In genomic region chr14:21813216-21813615, GRCm38 (mm10) we compare ENCODE assay signal across 12 mouse cellular contexts. TPM values are rescaled to one million over a fixed set of nuclear protein-coding genes. Genes with fewer than 3 reads are reported as not detected.
A peak's percentile ranks its signal among the peaks of the same experiment; 100 is the strongest.
DNase-seq lines count a peak whose midpoint lies in the region; ATAC-seq lines count a peak whose summit lies in the region.
"Had no signal": no experiment of that assay in that cellular context is flagged by ENCODE, and none has a peak within 500 bp of the region (broad histone marks: within the 10 kb centered on the region; RNA-seq: fewer than 3 reads in every experiment).

No protein-coding gene starts in this region.

- 32% methylated on average over 4 of the region's 4 CpGs for WGBS in heart, embryonic 13.5 days
- WGBS in kidney, embryonic 14.5 days: 71% methylated on average over 4 of the region's 4 CpGs

- peaks cover 35% of the 10 kb centered on the region for H3K4me1 ChIP-seq in heart, embryonic 13.5 days
- no peaks in the 10 kb centered on the region for H3K4me1 ChIP-seq in kidney, embryonic 14.5 days (ENCODE audit: control insufficient read depth, insufficient read depth, low read length)

- no peak overlapping the region for H3K4me3 ChIP-seq in heart, embryonic 13.5 days
- no peak overlapping the region for H3K4me3 ChIP-seq in kidney, embryonic 14.5 days (ENCODE audit: low read length)
- H3K4me3 ChIP-seq: embryonic facial prominence, embryonic 10.5 days; myocyte had no signal

- H3K36me3 ChIP-seq in heart, embryonic 13.5 days: no peaks in the 10 kb centered on the region
- H3K36me3 ChIP-seq in kidney, embryonic 14.5 days (ENCODE audit: control insufficient read depth, insufficient read depth, low read length): no peaks in the 10 kb centered on the region
- H3K36me3 ChIP-seq: embryonic facial prominence, embryonic 10.5 days had no signal

- ATAC-seq in heart, embryonic 13.5 days (ENCODE audit: extremely low read depth, insufficient number of reproducible peaks, low FRiP score, low TSS enrichment): no peak
- ATAC-seq in megakaryocyte progenitor cell, adult 5-6 weeks (replicated peaks; ENCODE audit: poor library complexity): peak; percentile 51
- ATAC-seq in kidney, embryonic 14.5 days (ENCODE audit: low FRiP score, low TSS enrichment): no peak
- ATAC-seq: hindbrain, embryonic 16.5 days had no signal

- no peak for DNase-seq in heart, postnatal 36 days
- peak; percentile 6 for DNase-seq in T-cell, adult 2 months (ENCODE audit: low spot score)
- peak; percentile 19 for DNase-seq in liver
- no peak for DNase-seq in B cell, adult 2 months
- no peak for DNase-seq in layer of hippocampus, adult 8-10 months (ENCODE audit: low spot score in 2 of 2)

- intact Hi-C loops in heart, postnatal 36 days (cut with DNase I): no loop called here

- H3K9ac ChIP-seq in heart, embryonic 13.5 days: no peak overlapping the region
- no peak overlapping the region for H3K9ac ChIP-seq in kidney, embryonic 14.5 days (ENCODE audit: low read depth, low read length)

- 0 out of 2 replicates have a peak overlapping the region, but pooled peaks have one; percentile 28 for H3K27ac ChIP-seq in heart, embryonic 13.5 days (replicated peaks)
- no peak overlapping the region for H3K27ac ChIP-seq in kidney, embryonic 14.5 days (ENCODE audit: low read depth, low read length)
- H3K27ac ChIP-seq: embryonic facial prominence, embryonic 10.5 days had no signal

- H3K9me3 ChIP-seq in heart, embryonic 13.5 days: no peaks in the 10 kb centered on the region
- no peaks in the 10 kb centered on the region for H3K9me3 ChIP-seq in kidney, embryonic 14.5 days (ENCODE audit: control insufficient read depth, low read length)
- H3K9me3 ChIP-seq: embryonic facial prominence, embryonic 10.5 days had no signal

- H3K27me3 ChIP-seq in heart, embryonic 13.5 days (replicated peaks): no peaks in the 10 kb centered on the region
- H3K27me3 ChIP-seq in kidney, embryonic 14.5 days (ENCODE audit: control insufficient read depth, insufficient read depth, low read length): no peaks in the 10 kb centered on the region

- H3K4me2 ChIP-seq in heart, embryonic 13.5 days: no peak overlapping the region
- no peak overlapping the region for H3K4me2 ChIP-seq in kidney, embryonic 14.5 days (replicated peaks; ENCODE audit: low read depth, low read length)
- H3K4me2 ChIP-seq: midbrain, embryonic 11.5 days had no signal

RNA-seq across cellular contexts. Expression of gene Vdac2, which starts 11.8 kb away (rescaled TPM):
- polyA plus RNA-seq in heart, embryonic 13.5 days (2015; fragmentation: Nextera tagmentation; extraction: Ambion mirVana): 414 and 475 TPM in 2 replicates
- total RNA-seq in heart, postnatal 36 days (2021): 100 to 1,000 TPM; 491 to 519 TPM
- 468 and 477 TPM in 2 replicates for total RNA-seq in megakaryocyte progenitor cell, adult 5-6 weeks (2015)
- total RNA-seq in megakaryocyte progenitor cell, adult 5-6 weeks (2017): 395 and 402 TPM in 2 replicates
- 319 and 349 TPM in 2 replicates for polyA plus RNA-seq in kidney, embryonic 14.5 days (2014; fragmentation: Nextera tagmentation; extraction: Ambion mirVana)
- 100 to 1,000 TPM; 231 to 244 (median 241) TPM for total RNA-seq in layer of hippocampus, adult 8-10 months (2022)

RNA-seq across cellular contexts. Expression of gene Comtd1, which starts 35.6 kb away (rescaled TPM):
- polyA plus RNA-seq in heart, embryonic 13.5 days (2015; fragmentation: Nextera tagmentation; extraction: Ambion mirVana): 36.7 and 44.7 TPM in 2 replicates
- total RNA-seq in heart, postnatal 36 days (2021): 1 to 10 TPM; 8.5 to 8.8 TPM
- 40.7 and 50.8 TPM in 2 replicates for total RNA-seq in megakaryocyte progenitor cell, adult 5-6 weeks (2015)
- 23.5 and 30.2 TPM in 2 replicates for total RNA-seq in megakaryocyte progenitor cell, adult 5-6 weeks (2017)
- 24.1 and 27.3 TPM in 2 replicates for polyA plus RNA-seq in kidney, embryonic 14.5 days (2014; fragmentation: Nextera tagmentation; extraction: Ambion mirVana)
- 10 to 100 TPM; 25.9 to 34.4 (median 29.7) TPM for total RNA-seq in layer of hippocampus, adult 8-10 months (2022)

Comparison
In these comparisons a context has a peak if more than half of its experiments do, and no peak if none do; other contexts are left out.
1. DNase-seq: peak in T-cell, adult 2 months (single experiment) and liver (single experiment); none in heart, postnatal 36 days (0 of 2), B cell, adult 2 months (0 of 2) and layer of hippocampus, adult 8-10 months (0 of 2).